Mouse (Mus musculus): ENCODE measurements at regions not wholly inside any gene's neighbourhood (a gene's known extent, or its start where the extent isn't known, plus 50 kb on each side); places are given as distances from the start of the nearest gene placed in this dataset.

DNA sequence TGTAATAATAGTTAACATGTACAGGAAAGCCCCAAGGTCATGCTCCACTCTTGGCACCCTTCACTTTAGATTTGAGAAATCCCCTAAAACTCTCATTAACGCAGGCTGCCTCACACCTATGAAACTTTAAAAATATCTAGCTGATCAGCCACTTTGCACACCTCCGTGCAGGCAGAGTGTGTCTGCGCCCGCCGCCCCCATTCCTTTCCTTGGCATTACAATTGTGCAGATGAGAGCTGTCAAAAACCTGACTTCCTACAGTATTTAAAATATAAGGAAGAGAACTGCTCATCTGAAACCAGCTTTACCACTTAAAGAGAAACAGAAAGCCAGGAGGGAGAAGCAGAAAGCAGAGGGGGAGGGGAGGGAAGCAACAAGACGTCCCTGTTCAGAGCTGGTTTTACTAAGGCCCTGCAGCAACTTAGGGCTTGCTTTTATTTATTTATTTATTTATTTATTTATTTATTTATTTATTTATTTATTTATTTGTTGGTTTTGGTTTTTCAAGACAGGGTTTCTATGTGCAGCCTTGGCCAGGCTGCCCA is 496.5 kb downstream of the Tmem114 start:
- TF ChIP-seq CTCF (IDR thresholded peaks at IDR 0.05; ENCODE audit: low read depth) (no peak), EP300 (optimal IDR thresholded peaks at IDR 0.05) (no peak)
